Mouse (Mus musculus) ovary, adult 18-20 months (tissue): ENCODE results near the gene Sele.
"Not testable (repeated sequence)": the region's sequence is repeated elsewhere in the genome, so short reads cannot be mapped to it uniquely, and the experiment has no call there.

ENCODE experiments used
- DNase-seq: peaks from one replicate; pipeline ENCODE4 v3.0.0; 2022; ENCODE audit warnings: low spot score, mixed read lengths

Gene Sele

DNA sequence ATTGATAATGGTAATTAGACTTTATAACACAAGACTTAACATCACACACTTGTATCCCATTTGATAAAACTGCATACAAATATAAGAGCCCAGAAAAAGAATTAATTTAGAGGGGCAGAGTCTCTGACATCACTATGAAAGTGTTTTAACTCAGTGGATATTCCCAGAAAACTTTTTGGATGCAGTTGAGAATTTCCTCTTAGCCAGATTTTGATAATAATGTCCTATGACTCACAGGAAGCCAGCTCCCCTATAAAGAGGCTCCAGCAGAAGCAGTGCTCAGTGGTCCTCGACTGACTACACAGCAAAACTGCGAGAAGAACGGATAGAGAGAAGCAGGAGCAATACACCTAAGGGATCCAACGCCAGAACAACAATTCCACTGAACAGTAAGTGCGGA lies at the start of gene Sele:
TSS of gene Sele (plus strand) at position 301 of the 400 bp plus-strand sequence.
- no peak for DNase-seq

DNA sequence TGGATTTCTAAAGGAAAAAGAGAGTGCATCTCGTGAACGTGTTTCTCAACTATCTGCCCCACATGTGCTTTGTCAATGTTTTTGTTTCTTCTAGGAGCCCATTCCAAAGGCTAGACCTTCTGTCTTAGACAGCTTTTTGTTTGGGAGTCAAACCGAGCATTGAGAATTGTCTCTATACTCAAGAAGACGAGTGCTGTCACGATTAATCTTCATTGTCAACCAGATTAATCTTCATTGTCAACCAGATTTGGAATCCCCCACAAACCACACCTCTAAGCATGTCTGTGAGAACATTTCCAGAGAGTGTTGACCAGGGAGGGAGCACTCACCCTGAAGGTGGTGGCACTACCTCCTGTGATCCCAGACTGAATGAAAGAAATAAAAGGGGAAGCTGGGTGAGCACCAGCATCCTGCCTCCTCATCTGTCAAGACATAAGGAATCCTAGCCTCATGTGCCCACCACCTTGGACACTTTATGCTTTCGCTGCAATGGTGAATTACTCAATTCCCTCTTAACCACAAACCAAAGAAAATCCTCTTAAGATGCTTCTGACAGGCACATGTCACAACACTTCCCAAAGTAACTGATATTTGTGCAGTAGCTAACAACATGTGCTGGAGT lies 46.1 kb upstream of the Sele start:
- no peak for DNase-seq

DNA sequence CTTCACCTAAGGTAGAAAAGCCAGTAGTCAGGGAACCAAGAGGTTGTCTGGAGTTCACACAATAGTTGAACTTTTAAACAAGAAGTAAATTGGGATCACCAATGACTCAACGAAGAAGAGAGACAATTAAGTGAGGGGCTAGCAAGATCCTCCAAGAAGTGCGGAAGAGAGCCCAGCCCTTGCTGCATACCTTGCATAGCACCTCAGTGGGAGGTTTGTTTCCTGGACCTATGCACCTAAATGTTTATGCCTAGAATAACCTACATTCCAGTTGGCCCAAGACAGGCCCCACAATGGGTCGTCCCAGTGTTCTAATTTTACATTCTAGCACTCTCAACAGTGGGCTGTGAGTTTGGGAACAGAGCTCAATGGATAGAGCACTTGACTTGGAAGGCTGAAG lies 43.7 kb upstream of the Sele start:
- DNase-seq, result no peak

DNA sequence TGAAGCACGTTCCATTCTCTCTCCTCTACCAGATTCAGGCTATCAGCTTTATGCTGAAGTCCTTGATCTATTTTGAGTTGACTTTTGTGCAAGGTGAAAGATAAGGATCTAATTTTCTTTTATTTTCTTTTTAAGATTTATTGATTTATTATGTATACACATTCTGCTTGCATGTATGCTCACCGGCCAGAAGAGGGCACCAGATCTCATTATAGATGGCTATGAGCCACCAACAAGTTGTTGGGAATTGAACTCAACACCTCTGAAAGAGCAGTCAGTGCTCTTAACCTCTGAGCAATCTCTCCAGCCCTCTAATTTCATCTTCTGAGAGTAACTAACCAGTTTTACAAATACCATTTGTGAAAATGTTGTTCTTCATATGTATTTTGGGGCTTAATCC lies 38.8 kb upstream of the Sele start:
- no peak for DNase-seq

DNA sequence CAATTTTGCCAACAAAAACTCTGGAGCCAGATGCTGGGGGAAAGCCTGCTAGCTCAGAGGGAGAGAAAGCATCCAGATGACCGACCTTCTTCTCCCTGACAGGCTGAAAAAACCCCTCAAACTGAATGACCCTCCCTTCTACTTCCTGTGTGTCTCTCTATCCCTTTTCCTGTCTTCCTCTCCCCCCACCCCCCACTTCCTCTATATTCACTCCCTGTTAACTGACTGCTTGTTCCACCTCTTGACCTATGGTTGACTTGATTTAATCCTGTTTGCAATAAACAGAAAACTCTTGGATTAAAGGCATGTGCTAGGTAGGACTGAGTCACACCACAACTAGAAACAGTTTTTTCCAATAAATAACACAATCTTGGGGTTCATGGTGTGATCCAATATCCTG lies 33.4 kb upstream of the Sele start:
- no peak for DNase-seq

- DNase-seq, result no peak
These were observed 29.7 kb upstream of the Sele start for GRCm38 (mm10) chr1:164018221-164018896.

DNA sequence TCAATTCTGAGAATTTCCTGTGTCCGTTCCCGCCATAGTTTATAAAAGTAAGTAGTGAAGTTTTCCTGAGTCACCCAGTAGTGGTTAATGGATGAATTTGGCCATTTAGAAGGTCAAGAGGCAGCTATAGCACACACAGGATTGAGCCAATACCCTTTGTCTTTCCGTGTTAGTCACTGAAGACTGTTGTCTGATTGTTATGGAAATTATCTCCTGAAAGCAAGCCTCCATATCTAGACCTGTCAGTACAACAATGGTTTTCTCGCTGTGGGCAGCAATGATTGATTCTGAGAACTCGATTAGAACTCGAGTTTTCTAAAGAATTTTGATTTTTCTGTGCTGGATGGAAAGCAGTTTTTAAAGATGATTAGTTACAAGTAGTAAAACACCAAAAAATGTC lies 28.2 kb upstream of the Sele start:
- no peak for DNase-seq

DNA sequence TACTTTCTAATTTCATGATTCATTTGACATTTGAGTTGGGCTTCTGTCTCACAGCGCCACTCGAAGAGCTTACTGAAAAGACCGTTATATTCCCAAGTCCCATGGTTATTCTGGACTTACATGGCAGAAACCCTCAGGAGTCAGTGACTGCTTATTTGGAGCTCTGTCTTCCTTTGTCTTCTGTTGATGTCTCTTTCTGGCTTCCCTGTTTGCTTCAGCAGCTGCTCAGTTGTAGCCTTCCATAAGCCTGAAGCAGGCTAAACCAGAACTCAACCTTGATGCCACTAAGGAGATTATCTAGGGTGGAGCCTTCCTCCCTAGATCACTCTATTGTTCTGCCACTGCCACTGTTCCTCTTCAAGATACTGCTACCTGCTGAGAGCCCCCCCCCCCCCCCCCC lies 27.3 kb upstream of the Sele start:
- DNase-seq, result not testable (repeated sequence)

- not testable (repeated sequence) for DNase-seq
These were observed 25.9 kb upstream of the Sele start for GRCm38 (mm10) chr1:164022106-164022505.

DNA sequence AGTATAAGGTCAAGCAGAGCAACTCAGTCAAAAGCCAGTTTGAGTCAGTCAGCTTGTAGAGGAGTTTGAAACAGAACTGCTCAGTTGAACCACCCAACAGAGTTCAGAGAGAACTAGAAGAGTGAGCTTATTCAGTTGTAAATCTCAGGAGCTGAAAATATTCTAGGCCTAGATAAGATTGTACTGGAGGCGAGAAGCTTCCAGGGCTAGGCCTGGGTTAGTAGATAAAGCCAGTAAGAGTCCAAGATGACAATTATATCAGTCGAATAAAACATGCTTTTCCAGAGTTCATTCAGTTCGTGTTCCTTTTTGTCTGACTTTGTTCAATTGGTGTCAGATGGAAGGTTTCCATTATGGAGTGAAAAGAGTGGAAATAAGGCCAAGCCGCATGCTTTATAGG lies 22.3 kb upstream of the Sele start:
- no peak for DNase-seq

- DNase-seq, result no peak
These were observed 20.6 kb upstream of the Sele start for GRCm38 (mm10) chr1:164027416-164027815.

GRCm38 (mm10) chr1:164040385-164041135 lies 7.5 kb upstream of the Sele start:
- no peak for DNase-seq

- no peak for DNase-seq
These were observed 4.5 kb upstream of the Sele start for GRCm38 (mm10) chr1:164043549-164043948.

- no peak for DNase-seq
These were observed 5.5 kb downstream of the Sele start for GRCm38 (mm10) chr1:164053561-164053960.

GRCm38 (mm10) chr1:164054800-164055199 lies 6.8 kb downstream of the Sele start:
- no peak for DNase-seq

GRCm38 (mm10) chr1:164060071-164060470 lies 12.0 kb downstream of the Sele start:
- DNase-seq, result no peak

- DNase-seq, result no peak
These were observed 13.2 kb downstream of the Sele start for GRCm38 (mm10) chr1:164061278-164061677.

DNA sequence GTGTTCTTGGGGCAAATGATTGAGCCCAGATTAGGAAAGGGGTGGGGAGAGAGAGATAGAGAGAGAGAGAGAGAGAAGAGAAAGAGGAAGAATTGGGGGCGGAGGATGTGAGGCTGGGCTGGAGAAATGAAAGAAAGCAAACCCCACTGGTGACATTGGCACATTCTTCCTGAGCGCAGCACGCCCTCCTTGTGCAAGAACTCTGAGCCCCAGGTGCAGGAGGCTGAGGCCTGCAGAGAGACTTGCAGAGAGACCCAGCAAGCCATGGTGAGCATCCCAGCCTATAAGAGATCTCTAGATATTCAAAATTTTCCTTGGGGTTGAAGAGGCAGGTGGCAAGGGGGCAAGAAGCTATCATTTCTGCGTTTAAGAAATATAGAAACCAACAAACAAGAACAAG lies 13.9 kb downstream of the Sele start, which contains the start of gene Sell:
TSS of gene Sell (plus strand) at position 58 of the 400 bp plus-strand sequence.
- DNase-seq, result no peak

- no peak for DNase-seq
These were observed 14.8 kb downstream of the Sele start for GRCm38 (mm10) chr1:164062856-164063255.

DNA sequence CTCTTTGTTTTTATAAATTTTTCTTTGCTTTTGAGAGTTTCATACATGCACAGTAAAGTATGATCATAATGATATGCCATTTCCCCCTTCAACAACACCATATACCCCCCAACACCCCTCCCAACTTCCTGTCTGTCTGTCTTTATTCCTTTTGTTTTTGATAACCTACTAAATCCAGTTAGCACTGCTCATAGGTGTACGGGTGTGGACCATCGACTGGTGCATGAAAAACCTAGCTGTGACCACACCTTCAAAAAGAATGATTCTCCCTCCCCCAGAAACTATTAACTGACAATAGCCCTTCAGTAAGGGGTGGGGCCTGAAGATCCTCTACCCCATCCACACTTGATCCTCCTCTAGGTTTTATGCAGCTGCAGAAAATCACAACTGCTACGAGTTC lies 15.7 kb downstream of the Sele start:
- DNase-seq, result no peak

GRCm38 (mm10) chr1:164069261-164069660 lies 21.2 kb downstream of the Sele start:
- no peak for DNase-seq

DNA sequence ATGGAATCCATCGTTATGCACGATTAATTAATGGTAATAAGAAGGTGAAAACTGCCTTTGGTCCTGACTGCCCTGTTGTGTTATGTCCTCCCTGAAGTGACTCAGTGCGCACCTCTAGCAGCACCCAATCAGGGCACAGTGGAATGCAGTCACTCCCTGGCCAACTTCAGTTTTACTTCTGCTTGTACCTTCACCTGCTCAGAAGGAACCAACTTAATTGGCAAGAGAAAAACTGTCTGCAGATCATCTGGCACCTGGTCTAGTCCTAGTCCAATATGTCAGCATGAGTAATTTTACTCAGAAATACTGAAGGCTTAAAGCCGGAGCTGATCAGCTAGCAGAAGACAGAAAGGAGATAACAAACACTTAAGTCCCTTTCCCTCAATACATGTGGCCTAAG lies 22.4 kb downstream of the Sele start:
- no peak for DNase-seq

DNA sequence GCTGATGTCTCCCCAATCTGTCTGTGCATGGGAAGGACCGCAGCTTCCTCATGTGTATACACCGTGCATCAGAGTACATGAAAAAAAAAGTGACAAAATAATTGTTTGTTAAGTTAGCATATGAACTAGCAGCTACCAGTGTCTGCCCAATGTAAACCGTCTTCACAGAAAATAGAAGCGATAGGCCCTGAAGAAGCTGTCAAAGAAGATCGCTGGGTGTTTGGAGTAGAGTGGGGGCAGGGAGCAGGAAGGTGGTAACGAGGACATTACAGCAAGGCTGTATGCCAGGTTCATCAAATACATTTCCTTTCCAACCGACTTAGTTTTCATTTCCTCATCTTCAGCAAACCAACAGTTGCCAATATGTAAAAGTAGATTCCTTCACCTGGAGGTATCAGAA lies 23.1 kb downstream of the Sele start:
- no peak for DNase-seq
